11 mouse cellular contexts compared by ENCODE assay signal in the genomic region with DNA sequence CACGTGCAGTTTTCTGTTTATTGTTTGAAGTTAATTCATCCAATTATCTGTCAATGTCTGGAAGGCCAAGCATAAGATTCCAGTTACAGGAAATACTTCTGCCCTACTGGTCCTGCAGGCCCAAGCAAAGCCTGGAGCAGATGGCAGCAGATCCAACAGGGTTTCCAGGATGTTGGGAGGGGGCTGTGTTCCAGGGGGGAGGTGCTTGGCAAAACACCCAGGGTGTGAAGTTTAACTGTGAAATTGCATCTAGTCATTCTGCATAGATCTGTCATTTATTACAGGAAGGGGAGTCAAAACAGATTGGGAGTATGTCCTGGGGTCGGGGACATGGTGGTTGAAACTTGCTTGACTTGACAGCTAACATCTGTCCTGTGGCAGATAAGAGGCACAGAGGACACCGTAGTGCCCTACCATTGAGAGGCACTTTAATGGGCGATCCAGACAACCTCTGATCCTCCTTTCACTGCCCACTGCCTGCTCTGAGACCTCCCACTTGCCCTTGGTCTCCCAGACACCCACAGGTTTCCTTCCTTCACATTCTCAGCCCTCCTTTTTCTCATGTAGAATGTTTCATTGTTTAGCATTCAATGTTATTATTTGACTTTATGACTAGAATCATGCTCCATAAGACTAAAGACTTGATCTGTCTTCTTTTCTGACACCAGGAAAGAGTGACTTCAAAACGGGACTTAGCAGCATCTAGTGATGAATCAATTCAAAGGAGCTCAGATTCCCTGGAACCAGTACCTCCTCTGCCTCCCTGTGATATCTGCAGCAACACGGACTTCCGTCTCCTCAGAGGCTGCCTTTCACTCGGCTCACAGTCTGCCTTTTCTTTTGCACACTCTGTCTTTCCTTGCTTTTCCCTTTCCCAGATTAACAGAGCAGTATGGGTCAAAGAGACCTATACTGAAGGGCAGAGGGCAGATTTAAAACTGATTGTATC. TPM values are rescaled to one million over a fixed set of nuclear protein-coding genes. Genes with fewer than 3 reads are reported as not detected.
A peak's percentile ranks its signal among the peaks of the same experiment; 100 is the strongest.
DNase-seq lines count a peak whose midpoint lies in the region; ATAC-seq lines count a peak whose summit lies in the region.
"Had no signal": no experiment of that assay in that cellular context is flagged by ENCODE, and none has a peak within 500 bp of the region (broad histone marks: within the 10 kb centered on the region; RNA-seq: fewer than 3 reads in every experiment).

No protein-coding gene starts in this region.

- H3K9ac ChIP-seq in heart, embryonic 11.5 days (ENCODE audit: low read depth, low read length), result no peak overlapping the region
- no peak overlapping the region for H3K9ac ChIP-seq in lung, embryonic 15.5 days
- H3K9ac ChIP-seq in heart, embryonic 16.5 days (ENCODE audit: low read length), result no peak overlapping the region
- H3K9ac ChIP-seq: embryonic facial prominence, embryonic 15.5 days had no signal

- peak overlapping the region; percentile 36; the same call in 1 of the 2 replicates for H3K27ac ChIP-seq in heart, embryonic 10.5 days
- H3K27ac ChIP-seq in heart, embryonic 11.5 days (ENCODE audit: low read depth, low read length), result no peak overlapping the region
- H3K27ac ChIP-seq in lung, embryonic 15.5 days, result peak overlapping the region; percentile 17; the same call in 1 of the 2 replicates
- H3K27ac ChIP-seq in heart, embryonic 16.5 days (ENCODE audit: low read length), result 0 out of 2 replicates have a peak overlapping the region, but pooled peaks have one; percentile 31
- H3K27ac ChIP-seq: embryonic facial prominence, embryonic 15.5 days had no signal

- WGBS in heart, embryonic 10.5 days, result 37% methylated on average over 8 of the region's 8 CpGs
- WGBS in heart, embryonic 11.5 days (ENCODE audit: insufficient replicate concordance), result 37% methylated on average over 8 of the region's 8 CpGs
- WGBS in lung, embryonic 15.5 days, result 46% methylated on average over 8 of the region's 8 CpGs
- WGBS in heart, embryonic 16.5 days, result 35% methylated on average over 8 of the region's 8 CpGs

- DNase-seq in heart, embryonic 10.5 days (ENCODE audit: low spot score), result no peak
- no peak for DNase-seq in lung, adult 18-20 months
- DNase-seq in kidney, postnatal 4 days, result peak; percentile 68 to 76
- DNase-seq in neural tube, embryonic 10.5 days (ENCODE audit: extremely low spot score, low spot score), result no peak
- DNase-seq in left cerebral cortex, adult 18-20 months (ENCODE audit: low spot score in 2 of 2), result no peak
- DNase-seq: cerebellum, adult 11-12 months; gastrocnemius, postnatal 10 days had no signal

- no peaks in the 10 kb centered on the region for H3K27me3 ChIP-seq in heart, embryonic 10.5 days (ENCODE audit: insufficient read depth, poor library complexity, severe bottlenecking)
- H3K27me3 ChIP-seq in heart, embryonic 11.5 days (ENCODE audit: control insufficient read depth, insufficient read depth, low read length), result no peaks in the 10 kb centered on the region
- H3K27me3 ChIP-seq in lung, embryonic 15.5 days, result no peaks in the 10 kb centered on the region
- no peaks in the 10 kb centered on the region for H3K27me3 ChIP-seq in heart, embryonic 16.5 days (ENCODE audit: control insufficient read depth, insufficient read depth, low read length)
- H3K27me3 ChIP-seq: embryonic facial prominence, embryonic 15.5 days had no signal

- H3K4me3 ChIP-seq in heart, embryonic 10.5 days, result no peak overlapping the region
- no peak overlapping the region for H3K4me3 ChIP-seq in heart, embryonic 11.5 days (ENCODE audit: low read depth, low read length)
- no peak overlapping the region for H3K4me3 ChIP-seq in lung, embryonic 15.5 days
- H3K4me3 ChIP-seq in heart, embryonic 16.5 days (ENCODE audit: low read length), result no peak overlapping the region
- H3K4me3 ChIP-seq: embryonic facial prominence, embryonic 15.5 days had no signal

- H3K9me3 ChIP-seq in heart, embryonic 10.5 days, result no peaks in the 10 kb centered on the region
- H3K9me3 ChIP-seq in heart, embryonic 11.5 days (replicated peaks; ENCODE audit: control insufficient read depth, low read length), result no peaks in the 10 kb centered on the region
- H3K9me3 ChIP-seq in lung, embryonic 15.5 days, result no peaks in the 10 kb centered on the region
- no peaks in the 10 kb centered on the region for H3K9me3 ChIP-seq in heart, embryonic 16.5 days (replicated peaks; ENCODE audit: control insufficient read depth, low read length)
- H3K9me3 ChIP-seq: embryonic facial prominence, embryonic 15.5 days had no signal

- H3K4me2 ChIP-seq in heart, embryonic 11.5 days, result no peak overlapping the region
- no peak overlapping the region for H3K4me2 ChIP-seq in lung, embryonic 15.5 days
- no peak overlapping the region for H3K4me2 ChIP-seq in heart, embryonic 16.5 days (ENCODE audit: low read depth, low read length)
- H3K4me2 ChIP-seq: embryonic facial prominence, embryonic 15.5 days had no signal

- no peaks in the 10 kb centered on the region for H3K36me3 ChIP-seq in heart, embryonic 10.5 days
- no peaks in the 10 kb centered on the region for H3K36me3 ChIP-seq in heart, embryonic 11.5 days (ENCODE audit: control insufficient read depth, insufficient read depth, low read length)
- no peaks in the 10 kb centered on the region for H3K36me3 ChIP-seq in lung, embryonic 15.5 days
- no peaks in the 10 kb centered on the region for H3K36me3 ChIP-seq in heart, embryonic 16.5 days (ENCODE audit: control insufficient read depth, insufficient read depth)
- H3K36me3 ChIP-seq: embryonic facial prominence, embryonic 15.5 days had no signal

- H3K4me1 ChIP-seq in heart, embryonic 10.5 days, result peaks cover 20% of the 10 kb centered on the region
- H3K4me1 ChIP-seq in heart, embryonic 11.5 days (ENCODE audit: control insufficient read depth, insufficient read depth, low read length), result peaks cover 14% of the 10 kb centered on the region
- H3K4me1 ChIP-seq in lung, embryonic 15.5 days, result peaks cover 9% of the 10 kb centered on the region
- peaks cover 9% of the 10 kb centered on the region for H3K4me1 ChIP-seq in heart, embryonic 16.5 days (ENCODE audit: control insufficient read depth, insufficient read depth, low read length)

- ATAC-seq in heart, embryonic 11.5 days (replicated peaks; ENCODE audit: insufficient number of reproducible peaks, low FRiP score, low TSS enrichment), result no peak
- ATAC-seq in lung, embryonic 15.5 days (ENCODE audit: borderline replicate concordance, extremely low read depth, low FRiP score, low TSS enrichment), result peak; percentile 42; the same call in 1 of the 2 replicates
- peak; percentile 28; the same call in 1 of the 2 replicates for ATAC-seq in heart, embryonic 16.5 days (replicated peaks; ENCODE audit: extremely low read depth, insufficient read depth, low FRiP score)

RNA-seq across cellular contexts. Expression of gene Bcl2, which starts 47.7 kb away (rescaled TPM):
- polyA plus RNA-seq in heart, embryonic 10.5 days (2016; fragmentation: Nextera tagmentation; extraction: Ambion mirVana), result 12.1 and 15.0 TPM in 2 replicates
- 7.3 and 7.9 TPM in 2 replicates for polyA plus RNA-seq in heart, embryonic 11.5 days (2014; fragmentation: Nextera tagmentation; extraction: Ambion mirVana)
- polyA plus RNA-seq in lung, embryonic 15.5 days (2015; fragmentation: Nextera tagmentation; extraction: Ambion mirVana), result 17.7 and 20.1 TPM in 2 replicates
- 9.3 and 10.4 TPM in 2 replicates for polyA plus RNA-seq in heart, embryonic 16.5 days (2015; fragmentation: Nextera tagmentation; extraction: Ambion mirVana)
- 10 to 100 TPM; 16.9 to 19.1 TPM for total RNA-seq in left cerebral cortex, adult 18-20 months (2021)

Comparison
In these comparisons a context has a peak if more than half of its experiments do, and no peak if none do; other contexts are left out.
1. DNase-seq: peak in kidney, postnatal 4 days (2 of 2); none in heart, embryonic 10.5 days (single experiment), lung, adult 18-20 months (0 of 2), neural tube, embryonic 10.5 days (single experiment) and left cerebral cortex, adult 18-20 months (0 of 2).